Mouse (Mus musculus): ENCODE results near the gene Prdm1. TPM values are rescaled to one million over a fixed set of nuclear protein-coding genes. Genes with fewer than 3 reads are reported as not detected.

Prdm1 gene
- polyA plus RNA-seq, 1 experiment from 2014 or later: 0.63 TPM

GRCm38 (mm10) chr10:44464563-44464962 is 63.7 kb downstream of the Prdm1 start:
- peaks cover 14% of the 10 kb centered on the region for H3K27me3 ChIP-seq (replicated peaks)
- H3K9ac ChIP-seq (replicated peaks): no peak overlapping the region
- H3K4me3 ChIP-seq (replicated peaks): no peak overlapping the region
- H3K4me1 ChIP-seq: peaks cover 4% of the 10 kb centered on the region
- no peak overlapping the region for H3K27ac ChIP-seq (replicated peaks)
- no peaks in the 10 kb centered on the region for H3K36me3 ChIP-seq
- H3K4me2 ChIP-seq: no peak overlapping the region
- ATAC-seq (ENCODE audit: low FRiP score): no peak
- H3K9me3 ChIP-seq (replicated peaks): no peaks in the 10 kb centered on the region
- 72% methylated on average over 5 of the region's 5 CpGs for WGBS

GRCm38 (mm10) chr10:44463856-44464255 is 64.4 kb downstream of the Prdm1 start:
- Histone ChIP-seq H3K4me3 (replicated peaks) (no peak overlapping the region), H3K27me3 (replicated peaks) (peaks cover 16% of the 10 kb centered on the region), H3K4me1 (peaks cover 11% of the 10 kb centered on the region), H3K9me3 (replicated peaks) (no peaks in the 10 kb centered on the region), H3K36me3 (no peaks in the 10 kb centered on the region), H3K27ac (replicated peaks) (no peak overlapping the region), H3K9ac (replicated peaks) (no peak overlapping the region), H3K4me2 (no peak overlapping the region)
- ATAC-seq (ENCODE audit: low FRiP score): no peak
- 92% methylated on average over 4 of the region's 4 CpGs for WGBS

GRCm38 (mm10) chr10:44462351-44462750 is 66.0 kb downstream of the Prdm1 start:
- H3K9me3 ChIP-seq (replicated peaks): no peaks in the 10 kb centered on the region
- WGBS: 85% methylated on average over 8 of the region's 8 CpGs
- H3K27me3 ChIP-seq (replicated peaks): peaks cover 16% of the 10 kb centered on the region
- ATAC-seq (ENCODE audit: low FRiP score): no peak
- H3K4me2 ChIP-seq: no peak overlapping the region
- H3K4me1 ChIP-seq: peaks cover 19% of the 10 kb centered on the region
- no peak overlapping the region for H3K4me3 ChIP-seq (replicated peaks)
- H3K36me3 ChIP-seq: no peaks in the 10 kb centered on the region
- no peak overlapping the region for H3K27ac ChIP-seq (replicated peaks)
- no peak overlapping the region for H3K9ac ChIP-seq (replicated peaks)

GRCm38 (mm10) chr10:44461063-44461462 is 67.2 kb downstream of the Prdm1 start:
- H3K27me3 ChIP-seq (replicated peaks): peaks cover 25% of the 10 kb centered on the region
- H3K4me3 ChIP-seq (replicated peaks): no peak overlapping the region
- WGBS: 94% methylated on average over 6 of the region's 6 CpGs
- H3K4me1 ChIP-seq: peaks cover 26% of the 10 kb centered on the region
- no peak overlapping the region for H3K9ac ChIP-seq (replicated peaks)
- H3K4me2 ChIP-seq: no peak overlapping the region
- no peaks in the 10 kb centered on the region for H3K36me3 ChIP-seq
- no peak overlapping the region for H3K27ac ChIP-seq (replicated peaks)
- H3K9me3 ChIP-seq (replicated peaks): no peaks in the 10 kb centered on the region
- no peak for ATAC-seq (ENCODE audit: low FRiP score)

GRCm38 (mm10) chr10:44460095-44460810 is 68.0 kb downstream of the Prdm1 start:
- Histone ChIP-seq H3K27ac (replicated peaks) (no peak overlapping the region), H3K4me3 (replicated peaks) (no peak overlapping the region), H3K4me2 (peak overlapping the region; percentile 97; the same call in 1 of the 2 replicates), H3K9ac (replicated peaks) (no peak overlapping the region), H3K36me3 (no peaks in the 10 kb centered on the region), H3K27me3 (replicated peaks) (peaks cover 31% of the 10 kb centered on the region), H3K4me1 (peaks cover 26% of the 10 kb centered on the region), H3K9me3 (replicated peaks) (no peaks in the 10 kb centered on the region)
- ATAC-seq (ENCODE audit: low FRiP score): no peak
- WGBS: 19% methylated on average over 6 of the region's 6 CpGs

DNA sequence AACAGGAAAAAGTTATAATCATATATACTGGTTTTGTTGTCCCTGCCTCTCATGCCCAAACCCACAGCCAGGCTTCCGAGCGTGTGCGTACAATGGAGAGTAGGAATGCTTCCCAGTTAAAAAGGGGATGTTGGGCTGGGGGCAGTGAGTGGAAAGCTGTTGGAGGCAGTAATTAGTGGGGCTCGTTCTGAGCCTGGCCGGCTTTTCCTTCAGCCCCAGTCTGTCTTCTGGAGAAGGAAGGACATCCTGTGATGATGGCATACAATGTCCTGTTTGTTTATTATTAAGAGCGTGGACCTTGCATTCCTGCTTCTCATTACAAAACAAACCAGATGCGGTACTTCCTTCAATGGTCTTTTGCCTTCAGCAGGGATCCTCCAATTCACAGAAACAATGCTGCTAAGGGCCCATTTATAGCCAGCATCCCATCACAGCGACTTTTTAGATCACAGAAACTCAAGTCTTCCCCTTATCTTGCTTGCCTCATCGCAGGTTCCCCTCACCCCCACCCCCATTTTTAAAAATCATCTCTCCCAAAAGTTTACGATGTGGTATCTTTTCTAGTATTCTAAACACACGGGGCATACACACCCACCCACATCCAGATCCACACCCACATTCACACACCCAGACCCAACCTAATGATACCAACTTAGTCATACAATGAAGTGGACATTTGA is 68.8 kb downstream of the Prdm1 start:
- Histone ChIP-seq H3K27ac (replicated peaks) (no peak overlapping the region), H3K9ac (replicated peaks) (peak overlapping the region; percentile 48; the same call in 1 of the 2 replicates)

GRCm38 (mm10) chr10:44458534-44459315 is 69.6 kb downstream of the Prdm1 start:
- H3K27ac ChIP-seq (replicated peaks): peak overlapping the region; percentile 56

More for the DNA sequence above, 68.8 kb downstream of the Prdm1 start:
- ATAC-seq (ENCODE audit: low FRiP score): no peak
- no peaks in the 10 kb centered on the region for H3K36me3 ChIP-seq
- 7% methylated on average over 11 of the region's 11 CpGs for WGBS
- H3K4me3 ChIP-seq (replicated peaks): peak overlapping the region; percentile 66
- H3K27me3 ChIP-seq (replicated peaks): peaks cover 25% of the 10 kb centered on the region
- H3K4me1 ChIP-seq: peaks cover 26% of the 10 kb centered on the region
- H3K4me2 ChIP-seq: peak overlapping the region; percentile 97
- no peaks in the 10 kb centered on the region for H3K9me3 ChIP-seq (replicated peaks)

DNA sequence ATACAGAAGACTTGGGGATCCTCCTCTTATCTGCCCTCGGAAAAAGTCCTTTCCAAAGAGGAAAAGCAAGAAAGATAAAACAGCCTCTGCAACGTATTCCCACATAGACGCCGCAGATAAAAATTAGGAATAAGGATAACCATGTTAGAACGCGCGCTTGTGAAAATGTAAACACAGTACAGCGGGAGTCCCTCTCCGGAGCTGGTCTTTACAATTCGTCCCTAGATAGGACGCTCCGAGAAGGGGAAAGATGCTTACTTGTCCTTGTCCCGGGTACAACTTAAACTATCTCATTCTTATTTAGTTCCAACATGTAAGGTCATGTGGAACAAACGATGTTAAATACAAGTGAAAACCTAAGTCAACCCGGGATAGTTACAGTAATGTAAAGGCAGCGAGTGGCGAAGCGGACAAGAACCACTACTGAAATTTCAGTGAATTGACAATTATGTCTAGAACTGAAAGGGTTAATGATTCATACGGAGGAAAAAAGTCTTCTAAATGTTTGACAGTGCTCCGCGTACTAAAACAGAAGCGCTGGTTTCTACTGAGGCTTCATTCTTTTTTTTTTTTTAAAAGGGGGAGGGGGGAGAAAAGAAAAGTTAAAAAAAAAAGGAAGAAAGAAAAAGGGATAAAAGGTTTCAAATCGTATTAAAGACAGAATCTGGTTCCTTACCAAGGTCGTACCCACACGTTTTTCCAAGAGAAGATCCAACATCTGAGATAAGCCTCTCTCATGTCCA is 70.3 kb downstream of the Prdm1 start:
- ATAC-seq (ENCODE audit: low FRiP score): no peak
- no peaks in the 10 kb centered on the region for H3K9me3 ChIP-seq (replicated peaks)
- no peaks in the 10 kb centered on the region for H3K36me3 ChIP-seq
- peak overlapping the region; percentile 48 for H3K9ac ChIP-seq (replicated peaks)
- peak overlapping the region; percentile 97 for H3K4me2 ChIP-seq
- H3K4me3 ChIP-seq (replicated peaks): peak overlapping the region; percentile 66
- H3K27me3 ChIP-seq (replicated peaks): peaks cover 23% of the 10 kb centered on the region
- H3K27ac ChIP-seq (replicated peaks): no peak overlapping the region
- under 1% methylated on average over 25 of the region's 25 CpGs for WGBS
- peaks cover 26% of the 10 kb centered on the region for H3K4me1 ChIP-seq

More at GRCm38 (mm10) chr10:44458534-44459315, 69.6 kb downstream of the Prdm1 start:
- no peaks in the 10 kb centered on the region for H3K36me3 ChIP-seq
- peaks cover 23% of the 10 kb centered on the region for H3K27me3 ChIP-seq (replicated peaks)
- peak overlapping the region; percentile 48 for H3K9ac ChIP-seq (replicated peaks)
- H3K4me3 ChIP-seq (replicated peaks): peak overlapping the region; percentile 66
- under 1% methylated on average over 54 of the region's 54 CpGs for WGBS
- H3K4me1 ChIP-seq: peaks cover 26% of the 10 kb centered on the region
- peak overlapping the region; percentile 97 for H3K4me2 ChIP-seq
- no peaks in the 10 kb centered on the region for H3K9me3 ChIP-seq (replicated peaks)
- ATAC-seq (ENCODE audit: low FRiP score): peak; percentile 92

DNA sequence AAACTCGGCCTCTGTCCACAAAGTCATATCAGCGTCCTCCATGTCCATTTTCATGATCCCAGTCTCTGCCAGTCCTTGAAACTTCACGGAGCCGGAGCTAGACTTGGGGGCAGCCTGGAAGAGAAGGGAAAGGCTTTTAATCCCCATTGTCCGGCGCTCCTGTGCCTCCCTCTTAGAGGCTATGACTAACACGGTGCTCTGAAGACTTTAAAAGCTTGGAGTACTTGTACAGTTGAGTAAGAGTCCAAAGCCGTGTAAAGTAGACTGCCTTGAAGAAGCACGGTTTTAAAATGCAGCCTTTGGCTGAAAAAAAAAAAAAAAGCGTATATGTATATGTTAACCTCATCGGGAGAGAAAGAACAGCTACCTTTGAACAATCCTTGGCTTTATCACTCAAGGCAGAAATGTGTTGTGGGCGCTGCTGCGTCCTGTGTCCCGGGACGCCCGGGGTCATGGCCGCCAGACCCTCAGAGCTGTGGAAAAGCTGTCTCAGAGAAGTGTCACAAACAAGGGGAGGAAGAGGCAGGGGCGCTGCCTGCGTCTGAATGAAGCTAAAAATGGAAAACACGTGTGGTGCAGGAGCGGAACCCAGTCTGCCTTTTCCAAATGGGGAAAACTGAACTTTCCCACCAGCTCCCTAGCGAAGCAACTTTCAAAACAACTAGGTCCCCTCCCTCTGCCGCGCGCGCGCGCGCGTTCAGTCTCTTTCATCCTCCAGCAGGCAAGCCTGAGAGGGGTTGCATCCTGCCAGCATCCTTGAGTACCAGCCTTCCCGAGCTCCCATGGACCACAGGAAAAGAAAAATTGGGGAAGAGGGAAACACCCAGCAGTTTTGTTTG is 71.3 kb downstream of the Prdm1 start:
- H3K9ac ChIP-seq (replicated peaks): no peak overlapping the region
- no peak for ATAC-seq (ENCODE audit: low FRiP score)
- 1% methylated on average over 30 of the region's 31 CpGs for WGBS
- peaks cover 26% of the 10 kb centered on the region for H3K4me1 ChIP-seq
- no peak overlapping the region for H3K27ac ChIP-seq (replicated peaks)
- peak overlapping the region; percentile 66 for H3K4me3 ChIP-seq (replicated peaks)
- peak overlapping the region; percentile 97 for H3K4me2 ChIP-seq
- peaks cover 23% of the 10 kb centered on the region for H3K27me3 ChIP-seq (replicated peaks)
- no peaks in the 10 kb centered on the region for H3K9me3 ChIP-seq (replicated peaks)
- H3K36me3 ChIP-seq: no peaks in the 10 kb centered on the region

DNA sequence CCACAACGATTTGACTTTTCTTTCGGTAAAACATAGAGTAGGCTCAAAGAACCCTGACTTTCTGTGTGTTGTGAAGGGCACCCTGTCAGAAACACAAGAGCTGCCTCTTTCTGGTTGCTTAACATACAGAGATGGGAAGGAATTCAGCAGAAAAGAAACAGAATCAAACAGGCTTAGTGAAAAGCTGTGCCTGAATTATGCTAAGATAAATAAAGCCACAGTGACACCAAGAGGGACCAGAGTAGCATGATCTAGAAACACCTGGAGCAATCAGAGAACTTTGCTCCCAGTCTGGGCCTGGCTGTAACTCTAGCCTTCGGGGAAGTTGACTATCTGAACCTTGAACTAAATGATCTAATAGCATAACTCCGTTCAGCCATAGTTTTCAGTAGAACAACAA is 73.5 kb downstream of the Prdm1 start:
- H3K36me3 ChIP-seq: no peaks in the 10 kb centered on the region
- no peaks in the 10 kb centered on the region for H3K9me3 ChIP-seq (replicated peaks)
- ATAC-seq (ENCODE audit: low FRiP score): no peak
- no peak overlapping the region for H3K4me2 ChIP-seq
- peaks cover 23% of the 10 kb centered on the region for H3K27me3 ChIP-seq (replicated peaks)
- H3K9ac ChIP-seq (replicated peaks): no peak overlapping the region
- 81% methylated on average over 4 of the region's 4 CpGs for WGBS
- H3K4me3 ChIP-seq (replicated peaks): no peak overlapping the region
- H3K4me1 ChIP-seq: peaks cover 25% of the 10 kb centered on the region
- H3K27ac ChIP-seq (replicated peaks): no peak overlapping the region

Measured in neural tube, embryonic 15.5 days (tissue).